In genomic region chr19:16132340-16132790, GRCm38 (mm10) we compare ENCODE assay signal across 8 mouse cellular contexts. TPM values are rescaled to one million over a fixed set of nuclear protein-coding genes. Genes with fewer than 3 reads are reported as not detected.
DNase-seq lines count a peak whose midpoint lies in the region; ATAC-seq and TF ChIP-seq lines count a peak whose summit lies in the region.

No protein-coding gene starts in this region.

- H3K36me3 ChIP-seq in heart, embryonic 12.5 days = no peaks in the 10 kb centered on the region
- H3K36me3 ChIP-seq in kidney, postnatal 0 days (ENCODE audit: insufficient read depth, low read length) = no peaks in the 10 kb centered on the region
- no peaks in the 10 kb centered on the region for H3K36me3 ChIP-seq in liver, embryonic 12.5 days
- no peaks in the 10 kb centered on the region for H3K36me3 ChIP-seq in stomach, embryonic 14.5 days (ENCODE audit: control insufficient read depth, insufficient read depth, low read length)

- H3K27ac ChIP-seq in heart, embryonic 12.5 days (ENCODE audit: poor library complexity, severe bottlenecking) = peak overlapping the region; percentile 94
- peak overlapping the region; percentile 97 for H3K27ac ChIP-seq in kidney, postnatal 0 days
- H3K27ac ChIP-seq in liver, embryonic 12.5 days = peak overlapping the region; percentile 80
- peak overlapping the region; percentile 97 for H3K27ac ChIP-seq in stomach, embryonic 14.5 days (ENCODE audit: low read length)

- peak; percentile 84 for DNase-seq in A20 (ENCODE audit: low read depth, low spot score)
- peak; percentile 95 for DNase-seq in brain, adult 2 months (ENCODE audit: low read depth, low spot score)
- DNase-seq in kidney, postnatal 0 days (ENCODE audit: low spot score) = peak; percentile 97
- peak; percentile 39 to 70 for DNase-seq in natural killer cell, adult 2 months (ENCODE audit: low spot score in 2 of 2)

- TF ChIP-seq CTCF in kidney, postnatal 0 days (IDR thresholded peaks at IDR 0.05; ENCODE audit: low read depth) = no peak; the same call in 1 of the 2 replicates

- H3K9ac ChIP-seq in heart, embryonic 12.5 days = peak overlapping the region; percentile 95
- H3K9ac ChIP-seq in kidney, postnatal 0 days (ENCODE audit: low read depth, low read length) = peak overlapping the region; percentile 94
- H3K9ac ChIP-seq in liver, embryonic 12.5 days = peak overlapping the region; percentile 76
- peak overlapping the region; percentile 97 for H3K9ac ChIP-seq in stomach, embryonic 14.5 days (replicated peaks; ENCODE audit: low read depth, low read length)

- H3K4me1 ChIP-seq in heart, embryonic 12.5 days (replicated peaks) = peaks cover 30% of the 10 kb centered on the region
- H3K4me1 ChIP-seq in kidney, postnatal 0 days (replicated peaks; ENCODE audit: insufficient read depth, low read length) = peaks cover 19% of the 10 kb centered on the region; the same call in 1 of the 2 replicates
- H3K4me1 ChIP-seq in liver, embryonic 12.5 days = peaks cover 42% of the 10 kb centered on the region
- H3K4me1 ChIP-seq in stomach, embryonic 14.5 days (ENCODE audit: control insufficient read depth, insufficient read depth, low read length) = peaks cover 26% of the 10 kb centered on the region

- peak overlapping the region; percentile 90 for H3K4me2 ChIP-seq in heart, embryonic 12.5 days
- peak overlapping the region; percentile 64 for H3K4me2 ChIP-seq in kidney, postnatal 0 days (ENCODE audit: low read length)
- peak overlapping the region; percentile 91 for H3K4me2 ChIP-seq in liver, embryonic 12.5 days
- H3K4me2 ChIP-seq in stomach, embryonic 14.5 days (replicated peaks; ENCODE audit: low read depth, low read length) = peak overlapping the region; percentile 57

- 2% methylated on average over 39 of the region's 57 CpGs for WGBS in heart, embryonic 12.5 days
- 2% methylated on average over 16 of the region's 57 CpGs for WGBS in kidney, postnatal 0 days
- under 1% methylated on average over 40 of the region's 57 CpGs for WGBS in liver, embryonic 12.5 days (ENCODE audit: insufficient replicate concordance)
- WGBS in stomach, embryonic 14.5 days = 0% methylated on average over 22 of the region's 57 CpGs

- peak; percentile 84 for ATAC-seq in erythroblast, adult 5-6 weeks (replicated peaks; ENCODE audit: low FRiP score, poor library complexity, severe bottlenecking)
- ATAC-seq in heart, embryonic 12.5 days (ENCODE audit: insufficient number of reproducible peaks, low FRiP score) = peak; percentile 95
- ATAC-seq in kidney, postnatal 0 days (replicated peaks; ENCODE audit: low FRiP score, low read depth) = peak; percentile 95
- peak; percentile 90 for ATAC-seq in liver, embryonic 12.5 days
- ATAC-seq in stomach, embryonic 14.5 days (ENCODE audit: insufficient number of reproducible peaks, insufficient read depth, low FRiP score, low read depth) = peak; percentile 94

- no peaks in the 10 kb centered on the region for H3K9me3 ChIP-seq in heart, embryonic 12.5 days (replicated peaks)
- no peaks in the 10 kb centered on the region for H3K9me3 ChIP-seq in kidney, postnatal 0 days (replicated peaks; ENCODE audit: low read length)
- no peaks in the 10 kb centered on the region for H3K9me3 ChIP-seq in liver, embryonic 12.5 days (replicated peaks)
- no peaks in the 10 kb centered on the region for H3K9me3 ChIP-seq in stomach, embryonic 14.5 days (ENCODE audit: control insufficient read depth, low read depth, low read length)

- H3K4me3 ChIP-seq in heart, embryonic 12.5 days = peak overlapping the region; percentile 87
- peak overlapping the region; percentile 99 for H3K4me3 ChIP-seq in kidney, postnatal 0 days (replicated peaks; ENCODE audit: low read depth, low read length)
- peak overlapping the region; percentile 67 for H3K4me3 ChIP-seq in liver, embryonic 12.5 days
- peak overlapping the region; percentile 95 for H3K4me3 ChIP-seq in stomach, embryonic 14.5 days (ENCODE audit: low read depth, low read length)

- no peaks in the 10 kb centered on the region for H3K27me3 ChIP-seq in heart, embryonic 12.5 days (replicated peaks)
- no peaks in the 10 kb centered on the region for H3K27me3 ChIP-seq in kidney, postnatal 0 days (ENCODE audit: insufficient read depth, low read length)
- H3K27me3 ChIP-seq in liver, embryonic 12.5 days (replicated peaks) = peaks cover 67% of the 10 kb centered on the region
- H3K27me3 ChIP-seq in stomach, embryonic 14.5 days (ENCODE audit: control insufficient read depth, insufficient read depth, low read length) = no peaks in the 10 kb centered on the region

RNA-seq across cellular contexts. Expression of gene Gnaq, which starts 0.3 kb away (rescaled TPM):
- 5.2 and 12.9 TPM in 2 replicates for total RNA-seq in erythroblast, adult 5-6 weeks (2015; ENCODE audit: low replicate concordance)
- total RNA-seq in erythroblast, adult 5-6 weeks (2017; ENCODE audit: low replicate concordance) = 7.7 and 11.8 TPM in 2 replicates
- polyA plus RNA-seq in heart, embryonic 12.5 days (2016; fragmentation: Nextera tagmentation; extraction: Ambion mirVana) = 18.1 and 18.7 TPM in 2 replicates
- 27.2 and 30.0 TPM in 2 replicates for polyA plus RNA-seq in kidney, postnatal 0 days (2015; fragmentation: Nextera tagmentation; extraction: Ambion mirVana)
- 5.6 and 5.8 TPM in 2 replicates for polyA plus RNA-seq in liver, embryonic 12.5 days (2016; fragmentation: Nextera tagmentation; extraction: Ambion mirVana)
- polyA plus RNA-seq in stomach, embryonic 14.5 days (2014; fragmentation: Nextera tagmentation; extraction: Ambion mirVana) = 22.6 and 23.3 TPM in 2 replicates

Comparison
In these comparisons a context has a peak if more than half of its experiments do, and no peak if none do; other contexts are left out.
1. Peak in every context shown above with its lines: DNase-seq, ATAC-seq, H3K4me3 ChIP-seq and H3K27ac ChIP-seq.